Mouse (Mus musculus) lung, postnatal 0 days (tissue): Measurements from ENCODE around the gene Hoxa7. TPM values are rescaled to one million over a fixed set of nuclear protein-coding genes. Genes with fewer than 3 reads are reported as not detected.

Experiments used
- ATAC-seq: fragments of 200-750 bp; cut with Nextera tagmentation; 2 replicates; pipeline ENCODE4 v1.8.0; 2017; ENCODE audit warnings: moderate library complexity
- DNase-seq: peaks from one replicate; pipeline ENCODE4 v3.0.0-alpha.2; 2016; ENCODE audit warnings: low spot score
- H3K27ac ChIP-seq: fragments of 300-500 bp; sonication (generic); 2 replicates; pipeline ENCODE4 v1.5.1; 2014; ENCODE audit warnings: antibody characterized with exemption, mild to moderate bottlenecking, low read length, mixed read lengths
- H3K27me3 ChIP-seq: fragments of 300-500 bp; sonication (generic); replicated peaks from 2 replicates; pipeline ENCODE4 v1.6.1; 2014; ENCODE audit warnings: low read length, mixed read lengths; ENCODE audit not compliant: insufficient read depth
- H3K36me3 ChIP-seq: fragments of 300-500 bp; sonication (generic); 2 replicates; pipeline ENCODE4 v1.6.1; 2014; ENCODE audit warnings: low read length, mixed read lengths; ENCODE audit not compliant: insufficient read depth
- H3K4me1 ChIP-seq: fragments of 300-500 bp; sonication (generic); 2 replicates; pipeline ENCODE4 v1.6.1; 2014; ENCODE audit warnings: antibody characterized with exemption, low read depth, low read length, mixed read lengths; ENCODE audit not compliant: insufficient read depth
- H3K4me2 ChIP-seq: fragments of 300-500 bp; sonication (generic); replicated peaks from 2 replicates; pipeline ENCODE4 v1.6.1; 2014; ENCODE audit warnings: low read depth, mild to moderate bottlenecking, low read length, moderate library complexity, mixed read lengths
- H3K4me3 ChIP-seq: fragments of 300-500 bp; sonication (generic); 2 replicates; pipeline ENCODE4 v1.5.1; 2014; ENCODE audit warnings: low read depth, low read length
- H3K9ac ChIP-seq: fragments of 300-500 bp; sonication (generic); replicated peaks from 2 replicates; pipeline ENCODE4 v1.6.1; 2014; ENCODE audit warnings: low read depth, mild to moderate bottlenecking
- H3K9me3 ChIP-seq: fragments of 300-500 bp; sonication (generic); 2 replicates; pipeline ENCODE4 v1.6.1; 2016; ENCODE audit warnings: low read length, mixed read lengths
- CTCF ChIP-seq: IDR thresholded peaks from 2 replicates; pipeline ENCODE4 v1.5.1; 2016; ENCODE audit warnings: antibody characterized with exemption, mild to moderate bottlenecking
- EP300 ChIP-seq: IDR thresholded peaks from 2 replicates; pipeline ENCODE4 v1.6.1; 2016; ENCODE audit warnings: antibody characterized with exemption, mild to moderate bottlenecking, control low read depth
- WGBS: fragments of 180-500 bp; shearing (Covaris S2); extraction: QIAGEN DNeasy Blood & Tissue Kit; methylation state at CpG from one replicate; pipeline ENCODE4 v1.1.7; 2014; 5-methylcytosine and 5-hydroxymethylcytosine counted together
- polyA plus RNA-seq: library from polyadenylated mRNA; unstranded; fragments of >200 nt; fragmentation: Nextera tagmentation; extraction: Ambion mirVana; gene quantifications from 2 replicates; pipeline ENCODE4 v1.2.1, GENCODE M21; 2015

Gene Hoxa7
- polyA plus RNA-seq, 1 experiment from 2014 or later = 8.7 TPM

DNA sequence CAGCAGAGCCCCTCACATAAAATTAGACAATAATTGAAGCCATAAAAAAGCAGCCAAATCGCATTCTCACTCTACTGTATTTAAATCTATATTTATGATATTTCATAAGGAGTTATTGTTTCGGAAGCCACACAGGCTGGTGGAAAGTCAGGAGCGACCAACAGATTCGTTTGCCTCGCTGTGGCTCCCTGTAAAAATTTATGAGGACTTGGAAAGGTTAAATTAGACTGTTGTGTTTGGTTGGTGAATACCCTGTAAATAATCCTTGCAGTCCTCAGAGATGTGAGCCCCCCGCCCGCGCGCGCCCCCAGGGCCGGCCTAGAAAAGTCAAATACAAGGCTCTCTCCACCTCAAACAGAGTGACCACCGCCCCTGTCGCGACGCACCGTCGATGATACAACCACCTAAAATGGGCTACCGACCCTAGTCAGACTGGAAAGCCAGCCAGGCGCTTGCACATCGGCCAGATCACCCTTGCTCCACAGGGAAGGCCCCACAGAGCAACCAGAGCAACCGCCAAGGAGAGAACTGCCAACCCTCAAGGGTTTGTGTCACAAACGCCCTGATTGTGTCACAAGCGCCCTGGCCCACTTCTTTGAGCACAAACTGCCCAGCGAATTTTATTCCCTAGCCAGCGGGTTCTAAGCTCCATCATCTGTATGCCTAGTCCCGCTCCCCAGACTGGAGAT, 5.1 kb upstream of the Hoxa7 start:
- ATAC-seq (no peak), DNase-seq (no peak)
- no peaks in the 10 kb centered on the region for H3K4me1 ChIP-seq
- H3K36me3 ChIP-seq = no peaks in the 10 kb centered on the region
- H3K4me2 ChIP-seq = no peak overlapping the region
- TF ChIP-seq CTCF (no peak), EP300 (no peak)
- no peaks in the 10 kb centered on the region for H3K9me3 ChIP-seq
- peaks cover 83% of the 10 kb centered on the region for H3K27me3 ChIP-seq
- no peak overlapping the region for H3K27ac ChIP-seq
- no peak overlapping the region for H3K9ac ChIP-seq
- no peak overlapping the region; the same call in 1 of the 2 replicates for H3K4me3 ChIP-seq
- 4% methylated on average over 26 of the region's 26 CpGs for WGBS

DNA sequence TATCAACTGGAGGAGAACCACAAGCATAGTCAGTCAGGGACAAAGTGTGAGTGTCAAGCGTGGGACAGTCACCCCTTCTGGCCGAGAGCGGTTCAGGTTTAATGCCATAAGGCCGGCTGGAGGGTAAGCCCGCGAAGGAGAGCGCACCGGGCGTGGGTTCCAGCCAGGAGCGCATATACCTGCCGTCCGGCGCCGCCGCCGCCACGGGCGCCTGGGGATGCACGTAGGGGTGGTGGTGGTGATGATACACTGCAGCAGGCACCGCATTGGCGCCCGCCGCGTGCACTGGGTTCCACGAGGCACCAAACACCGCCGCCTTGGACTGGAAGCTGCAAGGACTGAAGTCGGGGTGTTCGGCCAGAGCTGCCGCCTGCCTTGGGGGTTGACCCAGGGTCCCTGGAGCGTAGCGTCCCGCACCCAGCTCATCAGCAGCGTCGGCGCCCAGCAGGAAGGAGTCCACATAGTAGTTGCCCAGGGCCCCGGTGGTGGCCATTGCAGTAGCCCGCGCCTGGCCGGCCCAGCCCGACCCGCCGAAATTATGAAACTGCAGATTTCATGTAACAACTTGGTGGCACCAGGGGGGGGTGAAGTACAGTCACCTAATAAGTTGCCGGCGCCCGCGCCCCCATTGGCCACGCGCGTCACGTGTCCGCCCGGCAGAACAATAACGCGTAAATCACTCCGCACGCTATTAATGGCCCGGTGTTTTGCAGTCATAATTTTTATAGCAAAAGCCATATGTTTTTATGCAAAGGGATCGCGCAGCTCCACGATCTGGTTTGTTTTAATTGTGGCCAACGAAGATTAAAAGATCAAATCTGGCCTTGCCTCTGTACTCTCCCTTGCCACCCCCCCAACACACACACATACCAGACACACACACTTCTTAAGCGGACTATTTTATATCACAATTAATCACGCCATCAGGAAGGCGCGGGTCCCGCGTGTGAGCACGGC, 4.2 kb upstream of the Hoxa7 start:
- Histone ChIP-seq H3K4me1 (no peaks in the 10 kb centered on the region), H3K4me3 (no peak overlapping the region; the same call in 1 of the 2 replicates), H3K4me2 (0 out of 2 replicates have a peak overlapping the region, but pooled peaks have one; percentile 5), H3K9ac (no peak overlapping the region), H3K27me3 (peaks cover 84% of the 10 kb centered on the region), H3K27ac (no peak overlapping the region), H3K36me3 (no peaks in the 10 kb centered on the region), H3K9me3 (no peaks in the 10 kb centered on the region)
- TF ChIP-seq CTCF (no peak), EP300 (no peak)
- no peak for DNase-seq
- 4% methylated on average over 64 of the region's 69 CpGs for WGBS
- no peak for ATAC-seq

- Histone ChIP-seq H3K4me3 (no peak overlapping the region; the same call in 1 of the 2 replicates), H3K4me2 (no peak overlapping the region), H3K9ac (no peak overlapping the region), H3K36me3 (no peaks in the 10 kb centered on the region), H3K27ac (no peak overlapping the region), H3K4me1 (no peaks in the 10 kb centered on the region), H3K27me3 (peaks cover 84% of the 10 kb centered on the region), H3K9me3 (no peaks in the 10 kb centered on the region)
- DNase-seq (no peak), ATAC-seq (no peak)
- WGBS = 4% methylated on average over 33 of the region's 36 CpGs
- no peak for TF ChIP-seq CTCF
- TF ChIP-seq EP300 = no peak
Observed at GRCm38 (mm10) chr6:52224895-52225611, 3.4 kb upstream of the Hoxa7 start.

DNA sequence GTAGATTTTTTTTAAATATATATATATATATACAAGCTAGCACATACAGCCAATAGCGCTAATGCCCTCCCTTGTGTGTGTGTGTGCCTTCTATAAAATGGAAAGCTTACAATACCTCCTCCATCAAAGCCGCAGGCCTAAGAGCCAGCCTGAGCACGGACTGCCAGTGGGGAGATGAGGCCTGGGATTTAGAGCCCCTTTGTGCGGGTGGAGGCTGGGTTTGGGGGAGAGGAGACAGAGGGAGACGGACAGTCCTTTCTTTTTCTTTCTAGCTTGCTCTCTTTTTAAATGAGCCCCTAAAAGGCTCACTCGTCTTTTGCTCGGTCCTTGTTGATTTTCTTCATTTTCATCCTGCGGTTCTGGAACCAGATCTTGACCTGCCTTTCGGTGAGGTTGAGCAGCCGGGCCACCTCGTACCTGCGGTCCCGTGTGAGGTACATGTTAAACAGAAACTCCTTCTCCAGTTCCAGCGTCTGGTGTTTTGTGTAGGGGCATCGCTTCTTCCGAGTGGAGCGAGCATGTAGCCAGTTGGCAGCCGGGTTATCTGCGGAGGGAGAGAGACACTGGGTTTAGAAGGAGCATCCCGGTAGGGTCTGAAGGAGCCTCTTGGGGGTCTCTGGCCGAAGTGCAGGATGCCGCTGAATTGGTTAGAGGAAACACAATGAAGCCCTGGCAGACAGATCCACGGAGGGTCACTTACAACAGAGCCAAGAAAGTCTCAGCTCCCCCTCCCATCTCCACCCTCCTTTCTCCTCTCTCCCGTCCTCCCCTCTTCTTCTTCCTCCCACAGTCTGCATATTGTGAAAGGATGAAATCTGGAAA, 2.5 kb upstream of the Hoxa7 start:
- Histone ChIP-seq H3K9me3 (no peaks in the 10 kb centered on the region), H3K36me3 (no peaks in the 10 kb centered on the region), H3K4me1 (no peaks in the 10 kb centered on the region), H3K27ac (no peak overlapping the region), H3K4me2 (no peak overlapping the region), H3K27me3 (peaks cover 86% of the 10 kb centered on the region), H3K4me3 (no peak overlapping the region), H3K9ac (no peak overlapping the region)
- DNase-seq = no peak
- 19% methylated on average over 23 of the region's 24 CpGs for WGBS
- ATAC-seq = no peak
- TF ChIP-seq CTCF (no peak), EP300 (no peak)

DNA sequence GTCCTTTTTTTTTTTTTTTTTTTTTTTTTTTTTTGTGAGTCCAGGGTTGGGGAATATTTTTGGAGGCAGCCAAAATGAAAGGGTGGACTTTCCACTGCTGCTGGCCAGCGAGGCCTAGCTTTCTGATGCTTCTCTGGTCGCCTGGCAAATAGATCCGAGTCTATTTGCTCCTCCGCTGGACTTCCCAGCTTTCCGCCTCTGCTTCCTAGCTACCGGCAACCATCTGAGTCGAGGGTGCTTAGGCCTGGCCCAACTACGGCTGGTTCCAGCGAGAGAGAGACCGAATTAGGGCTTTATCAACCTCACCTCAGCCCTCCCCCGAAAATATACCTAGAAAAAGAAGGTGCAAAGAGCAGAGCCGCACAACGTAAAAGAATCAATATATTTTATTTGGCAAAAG, 1.1 kb upstream of the Hoxa7 start:
- TF ChIP-seq EP300 (no peak), CTCF (no peak)
- no peak for ATAC-seq
- 53% methylated on average over 13 of the region's 13 CpGs for WGBS
- no peak overlapping the region for H3K9ac ChIP-seq
- H3K4me1 ChIP-seq = peaks cover under 1% of the 10 kb centered on the region; the same call in 1 of the 2 replicates
- H3K27me3 ChIP-seq = peaks cover 91% of the 10 kb centered on the region
- no peak overlapping the region for H3K4me3 ChIP-seq
- no peak overlapping the region for H3K4me2 ChIP-seq
- H3K36me3 ChIP-seq = no peaks in the 10 kb centered on the region
- H3K9me3 ChIP-seq = no peaks in the 10 kb centered on the region
- no peak for DNase-seq
- no peak overlapping the region for H3K27ac ChIP-seq
